1 mouse cellular context compared by ENCODE assay signal in the genomic region with DNA sequence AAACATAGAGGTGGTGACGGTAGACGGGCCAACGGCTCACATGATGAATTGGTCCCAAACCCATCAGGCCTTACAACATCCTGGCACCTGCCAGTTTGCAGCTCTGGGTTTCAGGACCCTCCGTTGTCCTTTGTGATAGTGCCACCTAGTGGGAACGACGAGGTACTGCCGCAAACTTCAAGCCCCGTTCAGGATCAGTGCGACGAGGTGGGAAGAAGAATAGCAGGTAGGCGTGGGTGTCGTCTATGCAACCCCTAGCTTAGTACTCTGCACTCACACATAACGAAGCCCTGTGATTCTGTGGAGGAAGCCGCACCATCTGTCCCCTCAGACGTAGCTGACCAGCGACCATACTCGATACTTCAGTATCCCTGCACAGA.
TF ChIP-seq lines count a peak whose summit lies in the region.

No protein-coding gene starts in this region.

TF ChIP-seq in CH12.LX, 34 proteins besides CTCF, POLR2A, EP300 and RAD21:
- TF ChIP-seq MXI1 (IDR thresholded peaks at IDR 0.05; ENCODE audit: low read depth, low read length) (no peak), BHLHE40 (IDR thresholded peaks at IDR 0.05; ENCODE audit: low read depth, low read length) (peak; percentile 86), SMC3 (IDR thresholded peaks at IDR 0.05; ENCODE audit: low read depth, low read length) (peak; percentile 80), USF1 (IDR thresholded peaks at IDR 0.05; ENCODE audit: low read depth, low read length) (no peak), JUND (conservative IDR thresholded peaks at IDR 0.05; ENCODE audit: low read depth, low read length) (no peak; the same call in 1 of the 2 replicates), MYC (IDR thresholded peaks at IDR 0.05; ENCODE audit: low read depth, low read length) (peak; percentile 42; the same call in 1 of the 2 replicates), SIN3A (IDR thresholded peaks at IDR 0.05; ENCODE audit: low read length) (peak; percentile 47; the same call in 1 of the 2 replicates)
